In genomic region chr5:14514631-14515523, GRCm38 (mm10) we compare ENCODE assay signal across 8 mouse cellular contexts. TPM values are rescaled to one million over a fixed set of nuclear protein-coding genes. Genes with fewer than 3 reads are reported as not detected.
DNase-seq lines count a peak whose midpoint lies in the region; ATAC-seq lines count a peak whose summit lies in the region.

Pclo (plus strand) TSS chr5:14514918.

- DNase-seq in WW6 (ENCODE audit: low read depth, low spot score): peak; percentile 45
- peak; percentile 96 to 97 for DNase-seq in cerebellum, postnatal 14 days
- DNase-seq in frontal cortex, postnatal 25 days (ENCODE audit: low spot score in 2 of 2): peak; percentile 79 to 81
- peak; percentile 84 to 89 for DNase-seq in layer of hippocampus, postnatal 10 days (ENCODE audit: low spot score in 2 of 2)
- peak; percentile 82 for DNase-seq in retina, adult 2 months (ENCODE audit: low read depth, low spot score)
- peak; percentile 62 for DNase-seq in urinary bladder, postnatal 25 days (ENCODE audit: low spot score)

- H3K36me3 ChIP-seq in hindbrain, embryonic 13.5 days: no peaks in the 10 kb centered on the region
- no peaks in the 10 kb centered on the region for H3K36me3 ChIP-seq in lung, embryonic 15.5 days

- under 1% methylated on average over 76 of the region's 89 CpGs for WGBS in hindbrain, embryonic 13.5 days
- WGBS in lung, embryonic 15.5 days: under 1% methylated on average over 89 of the region's 89 CpGs

- peak within 1 kb of the TSS; percentile 55 for H3K4me2 ChIP-seq in hindbrain, embryonic 13.5 days
- H3K4me2 ChIP-seq in lung, embryonic 15.5 days: peak within 1 kb of the TSS; percentile 91

- H3K9ac ChIP-seq in hindbrain, embryonic 13.5 days: peak within 1 kb of the TSS; percentile 92
- peak within 1 kb of the TSS; percentile 22; the same call in 1 of the 2 replicates for H3K9ac ChIP-seq in lung, embryonic 15.5 days

- H3K4me1 ChIP-seq in hindbrain, embryonic 13.5 days (replicated peaks): no peaks in the 10 kb centered on the region; the same call in 1 of the 2 replicates
- peaks cover 5% of the 10 kb centered on the region; the same call in 1 of the 2 replicates for H3K4me1 ChIP-seq in lung, embryonic 15.5 days

- peak; percentile 98 for ATAC-seq in hindbrain, embryonic 13.5 days (ENCODE audit: low FRiP score)
- ATAC-seq in lung, embryonic 15.5 days (ENCODE audit: borderline replicate concordance, extremely low read depth, low FRiP score, low TSS enrichment): peak; percentile 99

- no peaks in the 10 kb centered on the region for H3K27me3 ChIP-seq in hindbrain, embryonic 13.5 days
- no peaks in the 10 kb centered on the region; the same call in 1 of the 2 replicates for H3K27me3 ChIP-seq in lung, embryonic 15.5 days

- H3K9me3 ChIP-seq in hindbrain, embryonic 13.5 days: no peaks in the 10 kb centered on the region
- no peaks in the 10 kb centered on the region for H3K9me3 ChIP-seq in lung, embryonic 15.5 days

- H3K4me3 ChIP-seq in hindbrain, embryonic 13.5 days: peak within 1 kb of the TSS; percentile 83
- H3K4me3 ChIP-seq in lung, embryonic 15.5 days: peak within 1 kb of the TSS; percentile 59

- H3K27ac ChIP-seq in hindbrain, embryonic 13.5 days: peak within 1 kb of the TSS; percentile 99
- H3K27ac ChIP-seq in lung, embryonic 15.5 days: peak within 1 kb of the TSS; percentile 66; the same call in 1 of the 2 replicates

RNA-seq across cellular contexts. Expression of gene Pclo, which starts in this region (rescaled TPM):
- polyA plus RNA-seq in hindbrain, embryonic 13.5 days (2015; fragmentation: Nextera tagmentation; extraction: Ambion mirVana): 9.3 and 9.5 TPM in 2 replicates
- 10 to 100 TPM; 88.7 to 94.6 TPM for total RNA-seq in layer of hippocampus, postnatal 10 days (2021)
- polyA plus RNA-seq in lung, embryonic 15.5 days (2015; fragmentation: Nextera tagmentation; extraction: Ambion mirVana): 0.50 and 0.52 TPM in 2 replicates

Comparison
In these comparisons a context has a peak if more than half of its experiments do, and no peak if none do; other contexts are left out.
1. Peak in every context shown above with its lines: DNase-seq, ATAC-seq, H3K4me3 ChIP-seq and H3K27ac ChIP-seq.
2. Peak in ATAC-seq, H3K4me3 ChIP-seq, H3K27ac ChIP-seq, H3K9ac ChIP-seq and H3K4me2 ChIP-seq in lung, embryonic 15.5 days; RNA of the gene not detected or under 1 TPM.
3. DNase-seq: peak in every context shown above with its lines; median percentile 96 in cerebellum, postnatal 14 days; 86 in layer of hippocampus, postnatal 10 days; 82 in retina, adult 2 months; 80 in frontal cortex, postnatal 25 days; 62 in urinary bladder, postnatal 25 days; 45 in WW6.